ENCODE assay signal across 16 mouse cellular contexts in genomic region chr6:42568205-42568604, GRCm38 (mm10). TPM values are rescaled to one million over a fixed set of nuclear protein-coding genes. Genes with fewer than 3 reads are reported as not detected.
"Had no signal": no experiment of that assay in that cellular context is flagged by ENCODE, and none has a peak within 500 bp of the region (broad histone marks: within the 10 kb centered on the region; RNA-seq: fewer than 3 reads in every experiment).

No protein-coding gene starts in this region.

- ATAC-seq: liver, postnatal 0 days; midbrain, embryonic 13.5 days had no signal

- DNase-seq: kidney, adult 11 months; kidney, adult 9 months; kidney, postnatal 4 days; liver; liver, embryonic 13.5 days; liver, postnatal 0 days; spleen, adult 18-20 months; thymus, adult 2 months; thymus, postnatal 25 days had no signal

RNA-seq across cellular contexts. Expression of gene Olfr455, which starts 20.8 kb away (rescaled TPM):
- total RNA-seq: layer of hippocampus, adult 2 months; layer of hippocampus, postnatal 10 days; left cerebral cortex, adult 18-20 months; left cerebral cortex, postnatal 25 days; megakaryocyte progenitor cell, adult 5-6 weeks; midbrain, postnatal 0 days had no signal

RNA-seq across cellular contexts. Expression of gene Tcaf3, which starts 29.3 kb away (rescaled TPM):
- total RNA-seq: layer of hippocampus, adult 2 months; layer of hippocampus, postnatal 10 days; left cerebral cortex, adult 18-20 months; left cerebral cortex, postnatal 25 days; megakaryocyte progenitor cell, adult 5-6 weeks; midbrain, postnatal 0 days had no signal
